11 mouse cellular contexts compared by ENCODE assay signal in genomic region chr15:96592976-96593375, GRCm38 (mm10). TPM values are rescaled to one million over a fixed set of nuclear protein-coding genes. Genes with fewer than 3 reads are reported as not detected.
DNase-seq lines count a peak whose midpoint lies in the region; ATAC-seq lines count a peak whose summit lies in the region.
"Had no signal": no experiment of that assay in that cellular context is flagged by ENCODE, and none has a peak within 500 bp of the region (broad histone marks: within the 10 kb centered on the region; RNA-seq: fewer than 3 reads in every experiment).

No protein-coding gene starts in this region.

- no peaks in the 10 kb centered on the region for H3K9me3 ChIP-seq in heart, embryonic 15.5 days (replicated peaks)
- no peaks in the 10 kb centered on the region for H3K9me3 ChIP-seq in heart, embryonic 10.5 days
- H3K9me3 ChIP-seq: liver, embryonic 15.5 days had no signal

- H3K9ac ChIP-seq in heart, embryonic 15.5 days = no peak overlapping the region
- H3K9ac ChIP-seq: liver, embryonic 15.5 days had no signal

- no peak overlapping the region for H3K4me3 ChIP-seq in heart, embryonic 15.5 days
- no peak overlapping the region for H3K4me3 ChIP-seq in heart, embryonic 10.5 days
- H3K4me3 ChIP-seq: erythroblast, embryonic 14.5 days; liver, embryonic 15.5 days had no signal

- peak overlapping the region; percentile 58 for H3K27ac ChIP-seq in heart, embryonic 15.5 days
- no peak overlapping the region for H3K27ac ChIP-seq in heart, embryonic 10.5 days
- H3K27ac ChIP-seq: liver, embryonic 15.5 days had no signal

- no peak for ATAC-seq in heart, embryonic 15.5 days (replicated peaks; ENCODE audit: insufficient number of reproducible peaks, insufficient read depth, low FRiP score, low read depth)
- peak; percentile 59 for ATAC-seq in common myeloid progenitor, adult 5-6 weeks (replicated peaks; ENCODE audit: low read depth, poor library complexity, severe bottlenecking)

- 79% methylated on average over 13 of the region's 13 CpGs for WGBS in heart, embryonic 15.5 days
- WGBS in heart, embryonic 10.5 days = 87% methylated on average over 13 of the region's 13 CpGs

- intact Hi-C loops in left cerebral cortex, postnatal 4 days (cut with DNase I) = no loop called here

- H3K4me2 ChIP-seq in heart, embryonic 15.5 days = no peak overlapping the region
- H3K4me2 ChIP-seq: liver, embryonic 15.5 days had no signal

- no peak for DNase-seq in heart, embryonic 10.5 days (ENCODE audit: low spot score)
- peak; percentile 28 for DNase-seq in lung, postnatal 36 days
- no peak for DNase-seq in lung, postnatal 14 days
- peak; percentile 9 to 14 for DNase-seq in natural killer cell, adult 2 months (ENCODE audit: low spot score in 2 of 2)
- DNase-seq in left cerebral cortex, postnatal 4 days = no peak
- DNase-seq in layer of hippocampus, postnatal 25 days (ENCODE audit: extremely low spot score in 1 of 2, low spot score in 1 of 2) = no peak
- DNase-seq: cerebellum, adult 9-11 months had no signal

- H3K36me3 ChIP-seq in heart, embryonic 15.5 days = peaks cover 21% of the 10 kb centered on the region
- peaks cover 74% of the 10 kb centered on the region for H3K36me3 ChIP-seq in heart, embryonic 10.5 days

- peaks cover 36% of the 10 kb centered on the region for H3K4me1 ChIP-seq in heart, embryonic 15.5 days (replicated peaks)
- H3K4me1 ChIP-seq in heart, embryonic 10.5 days = peaks cover 18% of the 10 kb centered on the region

- H3K27me3 ChIP-seq in heart, embryonic 15.5 days = no peaks in the 10 kb centered on the region
- no peaks in the 10 kb centered on the region for H3K27me3 ChIP-seq in heart, embryonic 10.5 days (ENCODE audit: insufficient read depth, poor library complexity, severe bottlenecking)
- H3K27me3 ChIP-seq: liver, embryonic 15.5 days had no signal

RNA-seq across cellular contexts. Expression of gene Slc38a1, which starts 49.7 kb away (rescaled TPM):
- 66.1 and 67.8 TPM in 2 replicates for polyA plus RNA-seq in heart, embryonic 15.5 days (2015; fragmentation: Nextera tagmentation; extraction: Ambion mirVana)
- polyA plus RNA-seq in heart, embryonic 10.5 days (2016; fragmentation: Nextera tagmentation; extraction: Ambion mirVana) = 90.5 and 96.2 TPM in 2 replicates
- total RNA-seq in common myeloid progenitor, adult 5-6 weeks (2017) = 74.6 and 85.3 TPM in 2 replicates
- total RNA-seq in left cerebral cortex, postnatal 4 days (2021) = 100 to 1,000 TPM; 116 to 118 TPM
- 10 to 100 TPM; 72.8 to 78.3 TPM for total RNA-seq in layer of hippocampus, postnatal 25 days (2021)

Comparison
In these comparisons a context has a peak if more than half of its experiments do, and no peak if none do; other contexts are left out.
1. DNase-seq: peak in lung, postnatal 36 days (single experiment) and natural killer cell, adult 2 months (2 of 2); none in heart, embryonic 10.5 days (single experiment), lung, postnatal 14 days (single experiment), left cerebral cortex, postnatal 4 days (single experiment) and layer of hippocampus, postnatal 25 days (0 of 2).